Mouse (Mus musculus) c-Kit-positive CD71-positive TER-119-positive erythroid progenitor cells, embryonic 14.5 days (primary cell): ENCODE data around the gene Bcam.

Source experiments
- DNase-seq: peaks from one replicate; pipeline ENCODE4 v3.0.0-alpha.2; 2013; ENCODE audit warnings: low spot score

Gene Bcam

GRCm38 (mm10) chr7:19753587-19753986 is 17.2 kb downstream of the Bcam start:
- DNase-seq, result no peak

- no peak for DNase-seq
Measured at GRCm38 (mm10) chr7:19752652-19753051, 18.2 kb downstream of the Bcam start.

GRCm38 (mm10) chr7:19751070-19751383 is 19.8 kb downstream of the Bcam start:
- DNase-seq, result no peak

GRCm38 (mm10) chr7:19750217-19751069 is 20.4 kb downstream of the Bcam start, which contains the start of gene Nectin2:
TSS of gene Nectin2 (minus strand) at chr7:19750483.
- DNase-seq, result peak; percentile 77

- DNase-seq, result peak; percentile 96
Measured at GRCm38 (mm10) chr7:19749389-19750216, 21.2 kb downstream of the Bcam start.

GRCm38 (mm10) chr7:19748219-19749195 is 22.3 kb downstream of the Bcam start:
- DNase-seq, result peak; percentile 23

- DNase-seq, result peak; percentile 38
Measured at GRCm38 (mm10) chr7:19747420-19748218, 23.2 kb downstream of the Bcam start.

GRCm38 (mm10) chr7:19746426-19747201 is 24.2 kb downstream of the Bcam start:
- DNase-seq, result no peak

- no peak for DNase-seq
Measured at GRCm38 (mm10) chr7:19745971-19746370, 24.8 kb downstream of the Bcam start.

- no peak for DNase-seq
Measured at GRCm38 (mm10) chr7:19744590-19745385, 26.0 kb downstream of the Bcam start.

GRCm38 (mm10) chr7:19743791-19744190 is 27.0 kb downstream of the Bcam start:
- DNase-seq, result no peak

- no peak for DNase-seq
Measured at GRCm38 (mm10) chr7:19742468-19742867, 28.3 kb downstream of the Bcam start.

GRCm38 (mm10) chr7:19741329-19742031 is 29.3 kb downstream of the Bcam start:
- DNase-seq, result no peak

- DNase-seq, result no peak
Measured at GRCm38 (mm10) chr7:19740269-19740668, 30.5 kb downstream of the Bcam start.

- no peak for DNase-seq
Measured at GRCm38 (mm10) chr7:19738771-19739170, 32.0 kb downstream of the Bcam start.

- peak; percentile 74 for DNase-seq
Measured at GRCm38 (mm10) chr7:19736389-19737057, 34.3 kb downstream of the Bcam start.

GRCm38 (mm10) chr7:19734178-19734666 is 36.6 kb downstream of the Bcam start:
- no peak for DNase-seq

GRCm38 (mm10) chr7:19726541-19726940 is 44.3 kb downstream of the Bcam start:
- DNase-seq, result no peak
